Mouse (Mus musculus): ENCODE results near the gene Stra6. TPM values are rescaled to one million over a fixed set of nuclear protein-coding genes. Genes with fewer than 3 reads are reported as not detected.

Gene Stra6
- polyA plus RNA-seq, 1 experiment from 2014 or later: 8.6 TPM

DNA sequence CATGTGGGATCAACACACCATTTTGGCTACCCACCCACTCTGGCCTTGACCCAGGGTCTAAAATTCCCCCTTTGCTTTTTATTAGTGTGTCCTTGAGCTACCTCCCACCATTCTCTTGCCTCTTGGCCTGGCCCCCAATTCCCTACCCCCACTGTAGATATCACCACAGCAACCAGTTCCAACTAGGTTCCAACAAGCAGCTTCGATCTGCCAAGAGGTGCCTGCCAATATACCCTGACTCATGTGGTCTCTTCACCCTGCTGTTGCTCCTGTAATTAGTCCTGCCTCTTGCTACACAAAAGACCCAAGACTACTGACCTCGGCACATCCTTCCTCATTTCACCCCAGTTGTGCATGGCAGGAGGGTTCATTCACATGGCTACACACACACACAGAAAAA is 21.5 kb downstream of the Stra6 start:
- Histone ChIP-seq H3K4me3 (no peak overlapping the region), H3K9me3 (no peaks in the 10 kb centered on the region), H3K27ac (replicated peaks) (peak overlapping the region; percentile 66), H3K4me2 (replicated peaks) (0 out of 2 replicates have a peak overlapping the region, but pooled peaks have one; percentile 9), H3K36me3 (no peaks in the 10 kb centered on the region), H3K4me1 (peaks cover 43% of the 10 kb centered on the region), H3K9ac (replicated peaks) (no peak overlapping the region), H3K27me3 (peaks cover 20% of the 10 kb centered on the region)
- ATAC-seq (ENCODE audit: low FRiP score, low read depth): no peak
- 17% methylated on average over 2 of the region's 2 CpGs for WGBS

DNA sequence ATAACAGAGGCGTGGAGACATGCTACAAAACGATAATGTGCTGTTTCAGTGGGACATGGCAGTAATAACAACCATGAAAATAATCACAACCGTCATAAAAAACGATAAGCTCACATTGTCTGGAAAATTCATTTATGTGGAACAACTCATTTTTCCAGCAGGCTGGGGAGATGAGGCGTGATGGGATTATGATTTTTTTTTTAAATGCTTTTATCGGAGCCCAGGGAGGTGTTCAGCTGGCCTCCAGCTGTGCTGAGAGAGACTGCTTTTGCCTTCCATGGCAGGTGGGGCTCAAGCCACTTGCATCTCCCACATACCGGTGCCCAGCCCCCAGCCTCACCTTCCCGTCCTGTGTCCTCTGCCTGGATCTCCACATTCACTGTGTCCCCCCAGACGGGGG is 22.6 kb downstream of the Stra6 start:
- peaks cover 20% of the 10 kb centered on the region for H3K27me3 ChIP-seq
- no peaks in the 10 kb centered on the region for H3K36me3 ChIP-seq
- H3K27ac ChIP-seq (replicated peaks): peak overlapping the region; percentile 70
- no peaks in the 10 kb centered on the region for H3K9me3 ChIP-seq
- no peak overlapping the region for H3K4me2 ChIP-seq (replicated peaks)
- no peak overlapping the region for H3K9ac ChIP-seq (replicated peaks)
- no peak overlapping the region for H3K4me3 ChIP-seq
- H3K4me1 ChIP-seq: peaks cover 43% of the 10 kb centered on the region
- 20% methylated on average over 9 of the region's 9 CpGs for WGBS
- no peak for ATAC-seq (ENCODE audit: low FRiP score, low read depth)

DNA sequence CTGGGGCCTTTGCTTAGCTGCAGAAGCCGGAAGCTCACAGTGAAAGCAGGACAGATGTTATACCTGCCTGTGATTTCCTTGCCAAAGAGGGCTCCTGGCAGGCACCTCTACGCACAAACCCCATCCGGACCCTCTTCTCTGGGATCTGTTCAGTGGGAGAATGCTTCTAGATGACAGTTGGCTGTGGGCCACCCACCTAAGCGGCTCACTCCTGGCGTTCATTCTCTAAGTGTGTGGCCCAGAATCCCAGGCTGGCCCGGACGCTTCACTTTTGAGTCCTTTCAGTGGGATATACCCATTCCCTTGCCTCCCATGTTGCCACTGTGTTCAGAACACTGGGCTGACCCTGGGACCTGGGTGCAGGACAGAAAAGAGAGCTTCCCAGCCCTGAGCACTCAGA is 23.3 kb downstream of the Stra6 start:
- Histone ChIP-seq H3K4me1 (peaks cover 44% of the 10 kb centered on the region), H3K27me3 (peaks cover 20% of the 10 kb centered on the region)

DNA sequence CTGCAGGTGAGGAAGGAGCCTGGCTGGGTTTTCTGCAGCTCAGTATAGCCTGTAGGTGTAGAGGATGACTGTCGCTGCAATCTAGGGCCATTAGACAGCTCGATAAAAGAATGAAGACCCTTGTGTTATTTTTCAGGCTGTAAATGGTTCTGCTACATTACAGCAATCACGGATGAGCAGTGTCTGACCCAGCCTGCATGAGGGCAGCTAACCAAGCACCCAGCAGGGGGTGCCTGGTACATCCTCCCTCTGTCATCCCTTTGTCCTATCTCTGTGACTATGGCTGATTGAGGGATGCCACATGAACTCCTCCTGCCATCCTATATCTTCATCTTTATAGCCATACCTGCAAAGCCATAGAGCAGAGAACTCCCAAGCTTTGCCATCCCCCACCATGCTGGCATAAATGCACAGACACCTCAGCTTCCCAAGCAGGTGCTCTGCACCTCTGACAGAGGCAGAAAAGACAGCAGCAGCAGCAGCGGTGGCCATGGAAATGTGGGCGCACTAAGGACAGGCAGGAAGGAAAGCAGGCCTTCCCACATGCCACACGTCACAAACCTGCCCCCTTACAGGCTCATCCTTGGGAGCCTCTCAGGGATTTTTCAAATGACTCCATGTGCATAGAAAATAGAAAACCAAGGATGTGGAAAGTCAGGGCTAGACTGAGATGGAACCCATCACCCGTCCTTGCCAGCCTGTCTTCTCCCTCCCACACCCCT is 23.9 kb downstream of the Stra6 start:
- WGBS: 72% methylated on average over 7 of the region's 7 CpGs
- peaks cover 46% of the 10 kb centered on the region for H3K4me1 ChIP-seq

More for the DNA sequence above, 23.3 kb downstream of the Stra6 start:
- no peak for ATAC-seq (ENCODE audit: low FRiP score, low read depth)
- Histone ChIP-seq H3K4me3 (no peak overlapping the region), H3K27ac (replicated peaks) (peak overlapping the region; percentile 70), H3K4me2 (replicated peaks) (no peak overlapping the region), H3K36me3 (no peaks in the 10 kb centered on the region), H3K9ac (replicated peaks) (no peak overlapping the region), H3K9me3 (no peaks in the 10 kb centered on the region)
- 62% methylated on average over 7 of the region's 7 CpGs for WGBS

DNA sequence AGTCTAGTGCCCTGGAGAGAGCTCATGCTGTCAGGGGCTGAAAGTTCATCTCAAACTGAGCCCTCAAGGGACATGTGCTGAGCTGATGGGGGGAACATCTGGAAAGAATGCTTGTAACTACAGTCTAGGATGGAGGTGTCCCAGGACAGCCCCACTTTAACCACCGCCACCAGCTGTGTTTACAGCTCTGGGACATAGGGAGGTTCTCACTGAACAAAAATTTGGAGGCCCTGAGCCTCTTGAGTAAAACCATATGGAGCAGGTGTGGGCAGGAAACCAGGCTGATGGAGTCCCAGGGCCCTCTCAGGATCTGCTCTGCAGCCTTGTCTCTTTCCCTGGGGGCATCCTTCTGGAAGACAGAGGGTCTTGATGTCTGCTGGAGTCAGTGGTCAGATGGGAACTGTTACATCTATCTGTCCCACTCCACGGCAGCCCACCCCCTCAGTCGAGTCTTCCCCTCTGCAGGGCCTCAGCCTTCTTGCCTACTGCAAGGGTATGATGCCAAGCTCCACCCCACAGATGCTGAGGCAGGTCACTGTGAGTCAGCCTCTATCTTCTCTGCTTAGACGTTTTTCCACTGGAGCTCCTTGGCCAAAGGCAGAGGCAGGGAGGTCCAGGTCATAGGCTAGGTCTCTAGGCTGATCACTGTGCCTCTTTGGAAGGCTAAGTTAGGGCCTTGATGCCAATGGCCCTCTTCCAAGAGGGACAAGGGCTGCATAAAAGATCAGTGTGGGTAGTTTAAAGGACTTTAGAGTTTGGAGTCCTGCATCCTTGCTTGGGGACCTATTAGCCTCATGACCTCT is 28.2 kb downstream of the Stra6 start:
- no peak for ATAC-seq (ENCODE audit: low FRiP score, low read depth)
- Histone ChIP-seq H3K4me3 (no peak overlapping the region), H3K27me3 (peaks cover 27% of the 10 kb centered on the region), H3K4me2 (replicated peaks) (no peak overlapping the region), H3K4me1 (peaks cover 28% of the 10 kb centered on the region), H3K36me3 (no peaks in the 10 kb centered on the region), H3K9me3 (no peaks in the 10 kb centered on the region), H3K27ac (replicated peaks) (no peak overlapping the region), H3K9ac (replicated peaks) (no peak overlapping the region)
- 72% methylated on average over 4 of the region's 4 CpGs for WGBS

More for the DNA sequence above, 23.9 kb downstream of the Stra6 start:
- no peak for ATAC-seq (ENCODE audit: low FRiP score, low read depth)
- no peak overlapping the region for H3K9ac ChIP-seq (replicated peaks)
- no peak overlapping the region for H3K4me2 ChIP-seq (replicated peaks)
- no peak overlapping the region for H3K4me3 ChIP-seq
- H3K9me3 ChIP-seq: no peaks in the 10 kb centered on the region
- H3K27me3 ChIP-seq: peaks cover 20% of the 10 kb centered on the region
- H3K36me3 ChIP-seq: no peaks in the 10 kb centered on the region
- H3K27ac ChIP-seq (replicated peaks): 0 out of 2 replicates have a peak overlapping the region, but pooled peaks have one; percentile 70

DNA sequence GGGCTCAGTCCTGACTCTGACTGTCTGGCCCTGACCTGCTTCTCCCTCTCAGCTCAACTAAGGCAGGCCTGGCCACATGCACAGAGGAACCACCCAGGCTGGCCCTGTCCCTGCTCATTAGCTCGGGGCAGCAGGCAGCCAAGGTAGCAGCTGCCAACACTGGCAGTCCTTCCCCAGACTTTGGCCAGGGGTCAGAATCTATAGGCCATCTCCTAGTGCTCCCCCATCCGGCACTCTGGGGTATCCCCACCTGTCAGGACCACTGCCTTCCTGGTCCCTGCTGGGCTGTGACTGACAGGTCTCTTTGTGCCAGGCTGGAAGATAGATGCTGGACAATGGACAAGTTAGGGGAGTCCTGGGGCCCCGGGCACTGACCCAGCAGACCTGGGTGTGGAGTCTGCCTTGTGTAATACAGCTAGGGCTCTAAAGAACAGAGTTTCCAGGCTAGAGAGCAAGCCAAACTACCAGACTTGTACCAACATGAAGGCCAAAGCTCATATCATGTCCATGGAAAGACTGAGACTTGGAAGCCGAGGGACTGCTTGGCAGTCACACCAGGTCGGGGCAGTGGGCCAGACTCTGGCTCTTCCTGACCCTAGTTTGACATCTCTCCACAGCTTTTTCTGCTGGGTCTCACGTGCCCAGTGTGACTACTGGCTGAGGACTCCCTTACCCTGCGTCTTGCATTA is 29.1 kb downstream of the Stra6 start:
- Histone ChIP-seq H3K36me3 (no peaks in the 10 kb centered on the region), H3K9ac (replicated peaks) (no peak overlapping the region), H3K27ac (replicated peaks) (no peak overlapping the region), H3K4me3 (no peak overlapping the region), H3K9me3 (no peaks in the 10 kb centered on the region), H3K4me1 (peaks cover 28% of the 10 kb centered on the region), H3K4me2 (replicated peaks) (no peak overlapping the region), H3K27me3 (peaks cover 33% of the 10 kb centered on the region)
- WGBS: 70% methylated on average over 7 of the region's 7 CpGs
- no peak for ATAC-seq (ENCODE audit: low FRiP score, low read depth)

DNA sequence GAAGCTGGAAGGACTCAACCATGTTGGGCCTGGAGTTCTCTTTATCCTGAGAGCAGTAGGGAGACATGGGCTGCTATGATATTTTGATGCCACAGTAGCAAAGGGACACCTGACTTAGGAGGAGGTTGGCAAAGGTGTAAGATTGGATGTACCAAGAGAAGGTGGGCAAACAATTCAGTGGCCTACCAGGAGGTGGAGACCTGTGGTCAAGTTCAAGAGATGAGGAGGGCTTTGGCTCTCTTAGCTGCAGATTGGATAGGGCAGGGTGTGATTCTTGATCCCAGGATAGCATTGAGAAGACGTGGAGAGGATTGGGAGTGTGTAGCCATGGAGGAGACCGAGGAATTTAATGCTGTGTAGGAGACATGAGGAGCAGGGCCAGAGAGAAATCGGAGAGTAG is 30.2 kb downstream of the Stra6 start:
- Histone ChIP-seq H3K9me3 (no peaks in the 10 kb centered on the region), H3K4me3 (no peak overlapping the region), H3K4me1 (peaks cover 28% of the 10 kb centered on the region), H3K9ac (replicated peaks) (no peak overlapping the region), H3K36me3 (no peaks in the 10 kb centered on the region), H3K27ac (replicated peaks) (no peak overlapping the region), H3K4me2 (replicated peaks) (no peak overlapping the region), H3K27me3 (peaks cover 31% of the 10 kb centered on the region)
- no peak for ATAC-seq (ENCODE audit: low FRiP score, low read depth)
- 74% methylated on average over 3 of the region's 3 CpGs for WGBS

DNA sequence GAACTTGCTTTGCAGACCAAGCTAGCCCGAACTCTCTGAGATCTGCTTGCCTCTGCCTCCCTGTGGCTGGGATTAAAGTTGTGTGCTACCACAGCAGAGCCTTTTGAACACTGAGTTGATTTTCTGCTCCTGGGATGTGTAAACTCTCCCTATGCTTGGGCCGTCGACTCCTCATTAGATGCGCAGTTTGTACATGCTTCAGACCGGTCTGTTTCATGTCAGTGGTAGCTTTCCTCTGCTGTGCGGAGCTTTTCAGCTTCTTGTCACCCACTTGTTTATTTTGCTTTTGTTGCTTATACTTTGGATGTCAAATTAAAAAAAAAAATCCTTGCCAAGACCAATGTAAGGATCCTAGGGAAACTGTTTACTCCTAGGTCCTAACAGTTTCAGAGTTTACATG is 32.4 kb downstream of the Stra6 start:
- Histone ChIP-seq H3K4me1 (peaks cover 33% of the 10 kb centered on the region), H3K36me3 (no peaks in the 10 kb centered on the region), H3K9me3 (no peaks in the 10 kb centered on the region), H3K4me3 (no peak overlapping the region), H3K9ac (replicated peaks) (no peak overlapping the region), H3K27me3 (peaks cover 28% of the 10 kb centered on the region), H3K4me2 (replicated peaks) (no peak overlapping the region), H3K27ac (replicated peaks) (peak overlapping the region; percentile 60; the same call in 1 of the 2 replicates)
- 87% methylated on average over 6 of the region's 6 CpGs for WGBS
- no peak for ATAC-seq (ENCODE audit: low FRiP score, low read depth)

DNA sequence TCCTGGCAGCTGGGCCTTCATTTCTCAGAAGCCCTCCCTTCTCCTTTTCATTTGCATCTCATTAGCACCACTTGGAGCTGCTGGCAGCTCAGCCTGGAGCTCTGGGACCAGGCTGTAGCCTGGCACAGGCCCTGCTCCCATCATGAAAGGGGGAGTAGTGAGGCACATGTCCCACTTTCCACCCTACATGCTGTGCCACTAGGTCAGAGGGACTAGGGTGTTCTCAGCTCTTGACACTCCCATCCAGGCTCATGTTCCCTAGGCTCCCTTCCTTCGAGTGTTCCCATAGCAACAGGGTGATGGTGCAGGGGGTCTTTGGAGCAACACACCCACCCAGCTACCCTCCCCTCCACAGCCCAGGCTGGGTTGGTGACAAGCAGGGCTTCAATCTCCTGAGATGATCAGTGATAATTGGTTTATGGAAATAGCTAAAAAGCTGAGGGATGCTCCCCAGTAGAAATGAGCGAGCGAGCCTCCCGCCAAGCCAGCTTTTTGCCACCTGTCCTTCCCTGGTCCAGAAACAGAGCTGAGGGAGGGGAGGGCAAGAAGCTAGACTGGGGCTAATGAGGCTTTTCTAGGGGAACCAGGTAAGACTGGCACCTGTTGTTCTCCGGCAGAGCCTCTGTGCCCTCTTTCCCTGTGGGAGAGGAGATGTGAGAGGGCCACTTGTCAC is 33.2 kb downstream of the Stra6 start:
- H3K9me3 ChIP-seq: no peaks in the 10 kb centered on the region
- 62% methylated on average over 5 of the region's 5 CpGs for WGBS
- ATAC-seq (ENCODE audit: low FRiP score, low read depth): peak; percentile 60
- H3K27ac ChIP-seq (replicated peaks): peak overlapping the region; percentile 60
- H3K36me3 ChIP-seq: no peaks in the 10 kb centered on the region
- no peak overlapping the region for H3K4me3 ChIP-seq
- no peak overlapping the region for H3K4me2 ChIP-seq (replicated peaks)
- peaks cover 28% of the 10 kb centered on the region for H3K27me3 ChIP-seq
- peaks cover 32% of the 10 kb centered on the region for H3K4me1 ChIP-seq
- H3K9ac ChIP-seq (replicated peaks): no peak overlapping the region

DNA sequence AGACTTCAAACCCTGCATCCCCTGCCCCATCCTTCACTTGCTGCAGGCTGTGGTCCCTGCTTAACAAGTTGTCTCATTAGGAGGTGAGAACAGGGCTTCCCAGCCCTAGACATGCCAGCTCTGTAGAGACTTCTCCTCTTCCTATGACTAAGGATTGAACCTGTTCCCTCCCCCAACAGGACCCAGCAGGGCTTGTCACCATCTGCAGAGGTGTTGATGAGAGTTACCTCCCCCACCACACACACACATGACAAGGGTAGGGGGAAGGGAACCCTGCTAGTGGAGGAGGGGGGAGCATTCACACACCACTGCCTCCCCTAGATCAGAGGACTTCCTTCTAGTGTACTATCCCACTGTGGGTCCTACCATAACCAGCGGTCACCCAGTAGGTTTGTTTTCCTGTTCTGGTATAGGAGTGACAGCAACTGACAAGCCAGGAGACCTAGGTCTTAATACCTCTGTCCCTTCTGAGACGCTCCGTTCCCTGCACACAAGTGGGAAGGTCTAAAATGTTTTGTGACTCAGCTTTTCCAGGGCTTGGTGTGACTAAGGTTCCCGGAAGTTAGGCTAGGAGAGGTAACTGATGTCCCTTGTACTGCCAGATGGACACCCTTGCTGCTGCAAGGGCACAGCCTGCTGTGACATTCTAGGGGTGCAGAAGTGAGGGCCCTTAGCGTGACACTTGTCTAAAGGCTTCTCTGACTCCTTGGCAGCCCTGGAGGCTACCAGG is 36.4 kb downstream of the Stra6 start:
- Histone ChIP-seq H3K4me1 (peaks cover 37% of the 10 kb centered on the region), H3K9ac (replicated peaks) (no peak overlapping the region), H3K36me3 (no peaks in the 10 kb centered on the region), H3K4me2 (replicated peaks) (no peak overlapping the region), H3K9me3 (no peaks in the 10 kb centered on the region), H3K27ac (replicated peaks) (no peak overlapping the region), H3K27me3 (peaks cover 34% of the 10 kb centered on the region), H3K4me3 (no peak overlapping the region)
- 81% methylated on average over 5 of the region's 5 CpGs for WGBS
- no peak for ATAC-seq (ENCODE audit: low FRiP score, low read depth)

DNA sequence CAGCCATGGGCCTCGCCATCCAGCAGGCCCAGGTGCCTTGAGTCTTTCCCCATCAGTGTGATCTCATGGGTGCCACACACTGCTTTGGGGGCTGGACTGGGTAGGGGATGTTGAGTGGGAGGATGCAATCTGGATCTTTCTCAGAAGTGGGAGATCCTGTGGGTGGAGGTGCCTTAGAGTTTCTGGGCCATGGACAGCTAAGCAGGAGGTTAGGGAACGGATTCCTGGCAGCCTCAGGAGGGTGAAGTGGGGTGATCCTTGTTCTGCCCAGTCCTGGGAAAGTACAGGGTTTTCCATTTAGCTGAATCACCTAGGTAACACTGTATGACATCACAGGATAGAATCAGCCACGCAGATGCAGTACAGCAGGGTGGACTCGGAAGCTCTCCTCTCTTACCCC is 38.4 kb downstream of the Stra6 start:
- H3K27ac ChIP-seq (replicated peaks): no peak overlapping the region
- peaks cover 39% of the 10 kb centered on the region for H3K4me1 ChIP-seq
- no peak overlapping the region for H3K4me3 ChIP-seq
- no peaks in the 10 kb centered on the region for H3K9me3 ChIP-seq
- H3K4me2 ChIP-seq (replicated peaks): no peak overlapping the region
- 70% methylated on average over 4 of the region's 4 CpGs for WGBS
- no peak overlapping the region for H3K9ac ChIP-seq (replicated peaks)
- H3K36me3 ChIP-seq: no peaks in the 10 kb centered on the region
- ATAC-seq (ENCODE audit: low FRiP score, low read depth): no peak
- H3K27me3 ChIP-seq: peaks cover 48% of the 10 kb centered on the region

Measured in midbrain, embryonic 12.5 days (tissue).